Mouse (Mus musculus): ENCODE measurements around the gene Gsta4. TPM values are rescaled to one million over a fixed set of nuclear protein-coding genes. Genes with fewer than 3 reads are reported as not detected.

The Gsta4 gene
- polyA plus RNA-seq, 1 experiment: 92.4 TPM

DNA sequence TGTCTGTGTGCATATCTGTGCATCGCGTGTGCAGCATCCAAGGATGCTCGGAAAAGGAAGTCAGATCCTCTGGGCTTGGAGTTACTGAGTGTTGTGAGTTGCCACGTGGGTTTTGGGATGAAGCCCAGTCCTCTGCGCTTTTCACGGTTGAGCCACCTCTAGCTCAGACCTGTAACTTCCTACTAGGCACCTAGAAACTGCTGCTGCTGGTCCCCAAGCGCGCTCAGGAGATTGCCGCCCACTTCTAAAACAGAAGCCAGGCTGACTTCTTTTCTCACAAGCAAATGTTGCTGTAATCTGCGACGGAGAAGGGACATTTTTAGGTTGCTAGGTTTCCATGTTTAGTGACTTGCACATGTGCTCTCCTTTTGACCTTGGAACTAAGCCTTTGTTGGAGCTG, 12.5 kb downstream of the Gsta4 start:
- Histone ChIP-seq H3K4me3 (ENCODE audit: insufficient read depth, low read length) (no peak overlapping the region), H3K27ac (ENCODE audit: insufficient read depth, low read length) (no peak overlapping the region), H3K4me1 (ENCODE audit: control insufficient read depth, insufficient read depth, low read length) (0 out of 2 replicates have a peak, but pooled peaks cover 4% of the 10 kb centered on the region)
- TF ChIP-seq CTCF (IDR thresholded peaks at IDR 0.05; ENCODE audit: extremely low read depth, insufficient read depth, low read length): no peak
- no peak for TF ChIP-seq POLR2A (IDR thresholded peaks at IDR 0.05; ENCODE audit: extremely low read depth, insufficient read depth, low read length)

DNA sequence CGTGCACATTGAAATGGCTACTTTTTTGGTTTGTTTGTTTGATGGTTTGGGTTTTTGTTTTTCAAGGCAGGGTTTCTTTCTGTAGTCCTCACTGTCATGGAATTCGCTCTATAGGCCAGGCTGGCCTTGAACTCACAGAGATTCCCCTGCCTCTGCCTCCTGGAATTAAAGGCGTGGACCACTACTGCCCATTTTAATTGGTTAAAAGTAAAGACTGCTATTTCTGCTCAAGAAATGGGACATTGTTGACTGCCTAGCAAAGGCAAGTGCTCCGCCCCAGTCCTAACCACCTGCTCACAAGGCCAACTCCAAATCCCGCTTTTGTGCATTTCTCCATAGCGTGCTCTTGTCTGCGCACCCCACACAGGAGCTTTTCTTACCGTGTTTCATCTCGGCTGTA, 15.2 kb downstream of the Gsta4 start:
- H3K4me1 ChIP-seq (ENCODE audit: control insufficient read depth, insufficient read depth, low read length): 0 out of 2 replicates have a peak, but pooled peaks cover 2% of the 10 kb centered on the region
- no peak overlapping the region for H3K27ac ChIP-seq (ENCODE audit: insufficient read depth, low read length)
- no peak overlapping the region for H3K4me3 ChIP-seq (ENCODE audit: insufficient read depth, low read length)
- TF ChIP-seq CTCF (IDR thresholded peaks at IDR 0.05; ENCODE audit: extremely low read depth, insufficient read depth, low read length) (no peak), POLR2A (IDR thresholded peaks at IDR 0.05; ENCODE audit: extremely low read depth, insufficient read depth, low read length) (no peak)

DNA sequence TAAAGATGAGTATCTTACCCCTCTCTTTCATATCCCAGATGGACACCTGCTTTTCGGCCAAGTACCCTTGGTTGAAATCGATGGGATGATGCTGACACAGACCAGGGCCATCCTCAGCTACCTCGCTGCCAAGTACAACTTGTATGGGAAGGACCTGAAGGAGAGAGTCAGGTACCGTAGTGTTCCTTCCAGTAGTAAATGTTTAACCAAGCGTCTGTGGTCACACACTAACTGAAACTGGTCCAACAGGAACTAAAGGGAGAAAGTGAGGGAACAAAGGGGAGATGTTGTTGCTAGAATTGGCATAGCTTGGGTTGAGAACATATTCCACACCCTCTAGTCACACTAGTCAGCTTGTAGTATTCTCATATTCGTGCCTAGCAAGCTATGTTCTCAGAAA, 21.6 kb downstream of the Gsta4 start:
- TF ChIP-seq POLR2A (IDR thresholded peaks at IDR 0.05; ENCODE audit: extremely low read depth, insufficient read depth, low read length): no peak
- TF ChIP-seq CTCF (IDR thresholded peaks at IDR 0.05; ENCODE audit: extremely low read depth, insufficient read depth, low read length): no peak
- no peak overlapping the region for H3K27ac ChIP-seq (ENCODE audit: insufficient read depth, low read length)
- no peak overlapping the region for H3K4me3 ChIP-seq (ENCODE audit: insufficient read depth, low read length)
- H3K4me1 ChIP-seq (ENCODE audit: control insufficient read depth, insufficient read depth, low read length): no peaks in the 10 kb centered on the region

DNA sequence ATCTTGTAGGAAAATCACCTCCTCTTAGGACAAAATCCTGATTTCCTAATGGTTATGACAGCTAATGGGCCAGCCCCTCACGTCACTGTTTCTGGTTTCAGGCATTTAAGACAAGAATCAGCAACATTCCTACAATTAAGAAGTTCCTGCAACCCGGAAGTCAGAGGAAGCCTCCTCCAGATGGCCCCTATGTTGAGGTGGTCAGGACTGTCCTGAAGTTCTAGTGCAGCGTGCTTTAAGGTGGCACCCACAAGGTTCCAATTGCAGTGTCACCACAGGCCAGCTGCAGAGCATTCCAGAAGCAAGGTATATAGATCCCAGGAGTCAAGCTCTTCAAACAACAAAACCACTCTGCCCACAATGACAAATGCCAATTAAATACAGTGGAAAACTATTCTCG, 26.4 kb downstream of the Gsta4 start:
- no peak for TF ChIP-seq POLR2A (IDR thresholded peaks at IDR 0.05; ENCODE audit: extremely low read depth, insufficient read depth, low read length)
- TF ChIP-seq CTCF (IDR thresholded peaks at IDR 0.05; ENCODE audit: extremely low read depth, insufficient read depth, low read length): no peak
- no peak overlapping the region for H3K27ac ChIP-seq (ENCODE audit: insufficient read depth, low read length)
- no peaks in the 10 kb centered on the region for H3K4me1 ChIP-seq (ENCODE audit: control insufficient read depth, insufficient read depth, low read length)
- H3K4me3 ChIP-seq (ENCODE audit: insufficient read depth, low read length): no peak overlapping the region

DNA sequence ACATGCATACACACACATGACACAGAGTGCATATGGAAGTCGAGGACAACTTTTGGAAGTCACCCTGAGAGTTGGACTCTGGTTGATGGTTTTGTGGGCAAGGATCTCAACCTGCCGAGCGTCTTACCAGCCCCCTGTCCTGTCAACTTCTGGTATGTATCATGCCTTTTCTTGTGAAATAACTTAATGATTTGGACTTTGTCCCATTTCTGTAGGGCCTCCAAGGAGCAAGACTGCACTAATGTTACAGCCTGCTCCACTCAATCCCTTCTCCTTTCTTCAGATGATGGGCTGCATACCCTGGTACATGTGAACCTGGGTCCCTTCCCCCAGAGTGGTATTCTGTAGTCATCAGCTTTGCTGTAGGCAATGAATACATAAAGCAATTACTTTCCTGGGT, 27.5 kb downstream of the Gsta4 start:
- no peaks in the 10 kb centered on the region for H3K4me1 ChIP-seq (ENCODE audit: control insufficient read depth, insufficient read depth, low read length)
- TF ChIP-seq POLR2A (IDR thresholded peaks at IDR 0.05; ENCODE audit: extremely low read depth, insufficient read depth, low read length): no peak
- no peak for TF ChIP-seq CTCF (IDR thresholded peaks at IDR 0.05; ENCODE audit: extremely low read depth, insufficient read depth, low read length)

DNA sequence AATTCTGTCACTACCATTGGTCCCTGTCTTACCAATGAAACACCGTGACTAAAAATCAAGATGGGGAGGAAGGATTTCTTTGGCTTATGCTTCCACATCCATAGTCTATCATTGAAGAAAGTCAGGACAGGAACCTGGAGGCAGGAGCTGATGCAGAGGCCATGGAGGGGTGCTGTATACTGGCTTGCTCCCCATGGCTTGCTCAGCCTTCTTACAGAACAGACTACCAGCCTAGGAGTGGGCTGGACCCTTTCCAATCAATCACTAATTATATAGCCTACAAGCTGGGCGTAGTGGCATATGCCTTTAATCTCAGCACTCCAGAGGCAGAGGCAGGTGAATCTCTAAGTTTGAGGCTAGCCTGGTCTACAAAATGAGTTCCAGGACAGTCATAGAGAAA, 28.2 kb downstream of the Gsta4 start:
- no peak for TF ChIP-seq POLR2A (IDR thresholded peaks at IDR 0.05; ENCODE audit: extremely low read depth, insufficient read depth, low read length)
- no peak overlapping the region for H3K4me3 ChIP-seq (ENCODE audit: insufficient read depth, low read length)

More for the DNA sequence above, 27.5 kb downstream of the Gsta4 start:
- no peak overlapping the region for H3K4me3 ChIP-seq (ENCODE audit: insufficient read depth, low read length)
- no peak overlapping the region for H3K27ac ChIP-seq (ENCODE audit: insufficient read depth, low read length)

DNA sequence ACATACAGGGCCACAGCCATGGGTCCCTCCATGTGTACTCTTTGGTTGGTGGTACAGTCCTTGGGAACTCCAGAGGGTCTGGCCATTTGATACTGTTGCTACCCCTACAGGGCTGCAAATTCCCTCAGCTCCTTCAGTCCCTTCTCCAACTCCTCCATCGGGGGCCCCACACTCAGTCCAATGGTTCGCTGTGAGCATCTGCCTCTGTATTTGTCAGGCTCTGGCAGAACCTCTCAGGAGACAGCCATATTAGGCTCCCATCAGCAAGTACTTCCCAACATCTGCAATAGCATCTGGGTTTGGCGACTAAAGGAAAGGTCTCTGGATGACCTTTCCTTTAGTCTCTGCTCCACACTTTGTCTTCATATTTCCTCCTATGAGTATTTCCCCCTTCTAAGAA, 28.9 kb downstream of the Gsta4 start:
- TF ChIP-seq POLR2A (IDR thresholded peaks at IDR 0.05; ENCODE audit: extremely low read depth, insufficient read depth, low read length): no peak
- no peak for TF ChIP-seq CTCF (IDR thresholded peaks at IDR 0.05; ENCODE audit: extremely low read depth, insufficient read depth, low read length)
- Histone ChIP-seq H3K27ac (ENCODE audit: insufficient read depth, low read length) (no peak overlapping the region), H3K4me3 (ENCODE audit: insufficient read depth, low read length) (no peak overlapping the region), H3K4me1 (ENCODE audit: control insufficient read depth, insufficient read depth, low read length) (no peaks in the 10 kb centered on the region)

More for the DNA sequence above, 28.2 kb downstream of the Gsta4 start:
- Histone ChIP-seq H3K4me1 (ENCODE audit: control insufficient read depth, insufficient read depth, low read length) (no peaks in the 10 kb centered on the region), H3K27ac (ENCODE audit: insufficient read depth, low read length) (no peak overlapping the region)

DNA sequence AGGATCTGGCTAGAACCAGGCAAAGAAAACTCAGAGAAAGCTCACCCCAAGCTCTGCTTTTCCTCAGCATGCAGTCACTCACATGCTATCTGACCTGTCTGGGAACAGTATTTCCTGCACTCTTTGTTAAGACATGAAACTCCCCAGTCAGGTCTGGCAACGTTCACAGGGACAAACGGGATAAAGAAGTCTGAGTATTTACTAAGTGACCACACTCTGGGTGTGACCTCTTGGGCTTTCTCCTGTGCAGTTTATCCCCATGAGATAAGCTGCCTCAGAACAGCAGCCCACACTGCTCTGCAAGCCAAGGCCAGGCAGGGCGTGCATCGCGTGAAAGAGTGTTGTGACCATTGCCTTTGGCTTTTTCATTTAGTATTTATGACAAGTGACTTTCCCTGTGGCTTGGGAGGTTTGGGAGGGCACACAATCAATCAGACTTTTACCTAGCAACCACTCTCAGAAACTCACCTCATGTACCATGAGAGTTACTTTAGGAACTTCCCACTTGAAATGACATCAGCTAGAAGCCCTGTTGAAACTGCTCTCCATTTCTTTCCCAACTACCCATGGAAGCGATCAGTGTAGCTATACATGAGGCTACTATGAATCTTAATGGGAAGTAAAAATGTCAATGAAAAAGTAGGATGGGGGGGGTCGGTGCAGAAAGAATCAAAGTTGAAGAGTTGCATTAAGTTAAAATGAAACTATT, 29.9 kb downstream of the Gsta4 start:
- Histone ChIP-seq H3K4me3 (ENCODE audit: insufficient read depth, low read length) (no peak overlapping the region), H3K27ac (ENCODE audit: insufficient read depth, low read length) (no peak overlapping the region), H3K4me1 (ENCODE audit: control insufficient read depth, insufficient read depth, low read length) (no peaks in the 10 kb centered on the region)
- TF ChIP-seq CTCF (IDR thresholded peaks at IDR 0.05; ENCODE audit: extremely low read depth, insufficient read depth, low read length) (no peak), POLR2A (IDR thresholded peaks at IDR 0.05; ENCODE audit: extremely low read depth, insufficient read depth, low read length) (no peak)

DNA sequence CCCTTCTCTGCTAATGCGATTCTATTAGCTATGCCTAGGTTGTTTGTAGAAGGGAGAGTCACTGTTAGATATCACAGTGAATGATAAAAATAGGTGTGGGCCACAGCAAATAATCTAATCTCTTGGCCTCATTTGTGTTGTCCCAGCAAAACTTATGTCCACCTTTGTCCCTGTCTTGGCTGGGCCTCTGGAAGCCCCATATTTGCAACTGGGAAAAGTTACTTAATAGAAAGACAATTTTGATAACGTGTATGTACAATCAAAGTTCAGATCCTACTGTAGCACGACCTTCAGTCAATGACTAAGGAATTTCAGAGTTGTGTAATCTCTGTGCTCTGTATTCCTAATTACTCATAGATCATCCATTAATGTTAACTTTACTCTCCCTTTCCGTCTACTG, 34.5 kb downstream of the Gsta4 start:
- no peak overlapping the region for H3K4me3 ChIP-seq (ENCODE audit: insufficient read depth, low read length)
- H3K4me1 ChIP-seq (ENCODE audit: control insufficient read depth, insufficient read depth, low read length): no peaks in the 10 kb centered on the region
- no peak overlapping the region for H3K27ac ChIP-seq (ENCODE audit: insufficient read depth, low read length)
- TF ChIP-seq CTCF (IDR thresholded peaks at IDR 0.05; ENCODE audit: extremely low read depth, insufficient read depth, low read length) (no peak), POLR2A (IDR thresholded peaks at IDR 0.05; ENCODE audit: extremely low read depth, insufficient read depth, low read length) (no peak)

DNA sequence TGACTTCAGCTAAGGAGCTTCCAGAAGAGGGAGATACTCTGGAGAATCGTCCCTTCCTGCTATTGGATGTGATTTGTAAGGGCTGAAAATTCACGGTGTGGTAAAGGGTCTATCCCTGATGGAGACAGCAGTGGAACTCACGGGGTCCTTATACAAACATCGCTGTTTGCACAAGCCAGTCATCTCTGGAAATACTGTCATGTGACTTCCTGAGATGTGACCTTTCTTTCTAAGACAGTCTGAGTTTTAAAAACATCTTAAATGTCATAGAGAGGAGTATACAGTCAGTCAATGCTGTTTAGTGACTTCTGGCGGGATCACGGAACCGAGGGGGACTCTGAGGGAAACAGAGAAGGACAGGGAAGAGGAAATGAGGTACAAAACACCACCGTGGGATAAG, 40.0 kb downstream of the Gsta4 start:
- H3K4me1 ChIP-seq (ENCODE audit: control insufficient read depth, insufficient read depth, low read length): no peaks in the 10 kb centered on the region
- no peak overlapping the region for H3K27ac ChIP-seq (ENCODE audit: insufficient read depth, low read length)
- no peak for TF ChIP-seq POLR2A (IDR thresholded peaks at IDR 0.05; ENCODE audit: extremely low read depth, insufficient read depth, low read length)
- no peak for TF ChIP-seq CTCF (IDR thresholded peaks at IDR 0.05; ENCODE audit: extremely low read depth, insufficient read depth, low read length)
- no peak overlapping the region for H3K4me3 ChIP-seq (ENCODE audit: insufficient read depth, low read length)

Data from cortical plate, adult 2 months (tissue).